Mouse (Mus musculus) bone marrow, adult 2 months (tissue): ENCODE measurements around the gene Acvr1.

Experiments used
- CTCF ChIP-seq: fragments of 200-500 bp; IDR thresholded peaks from 2 replicates; pipeline ENCODE4 v1.5.1; 2011; ENCODE audit warnings: low read length, control low read depth; ENCODE audit not compliant: control insufficient read depth, insufficient read depth
- POLR2A ChIP-seq: fragments of 200-500 bp; IDR thresholded peaks from 2 replicates; pipeline ENCODE4 v1.6.1; 2011; ENCODE audit warnings: low read depth, mild to moderate bottlenecking, control low read depth, low read length, borderline replicate concordance; ENCODE audit not compliant: control insufficient read depth

DNA sequence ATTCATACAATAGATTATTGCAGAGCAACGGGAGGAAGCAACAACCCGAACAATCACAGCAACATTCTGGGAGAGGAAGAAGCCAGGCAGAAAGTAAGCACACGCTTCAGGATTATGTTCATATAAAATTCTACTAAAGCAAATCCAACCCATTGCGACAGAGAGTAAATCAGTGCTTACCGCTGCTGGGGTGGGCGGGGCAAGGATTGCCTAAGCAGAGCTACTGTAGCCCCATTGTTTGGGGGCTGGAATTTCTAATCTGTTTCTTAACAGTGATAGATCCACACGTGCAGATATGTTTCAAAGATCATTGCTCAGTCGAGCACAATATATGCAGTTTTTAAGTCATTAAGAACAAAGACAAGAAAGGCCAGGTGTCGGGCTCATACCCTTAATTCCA lies 149.3 kb downstream of the Acvr1 start:
- TF ChIP-seq CTCF (no peak), POLR2A (no peak)
